Mouse (Mus musculus) splenic B cell, adult 2 months (primary cell): ENCODE measurements around the gene Gm21891.
"Not testable (repeated sequence)": the region's sequence is repeated elsewhere in the genome, so short reads cannot be mapped to it uniquely, and the experiment has no call there.

Experiments used
- DNase-seq: peaks from one replicate; pipeline ENCODE4 v3.0.0-alpha.2; 2011; ENCODE audit warnings: low read depth, low spot score
- H3K27me3 ChIP-seq: 2 replicates; pipeline ENCODE4 v1.6.1; 2012; ENCODE audit warnings: mild to moderate bottlenecking, low read length, moderate library complexity, mixed read lengths; ENCODE audit not compliant: control insufficient read depth, poor library complexity, insufficient read depth, severe bottlenecking
- H3K36me3 ChIP-seq: 2 replicates; pipeline ENCODE4 v1.6.1; 2012; ENCODE audit warnings: mild to moderate bottlenecking, low read length, moderate library complexity, mixed read lengths; ENCODE audit not compliant: control insufficient read depth, poor library complexity, insufficient read depth, severe bottlenecking

Gene Gm21891

GRCm38 (mm10) chrY:13133392-13133791 lies at the start of gene Gm21891:
Gm21891 (minus strand) TSS chrY:13133492.
- H3K27me3 ChIP-seq, H3K36me3 ChIP-seq, DNase-seq: not testable (repeated sequence)

GRCm38 (mm10) chrY:13161668-13162067 lies 28.4 kb upstream of the Gm21891 start, which contains the start of gene Gm21425:
Gm21425 (plus strand) TSS chrY:13161968.
- H3K27me3 ChIP-seq, DNase-seq, H3K36me3 ChIP-seq: not testable (repeated sequence)
